Mouse (Mus musculus): Measurements from ENCODE around the gene Cbx5.

Gene Cbx5

DNA sequence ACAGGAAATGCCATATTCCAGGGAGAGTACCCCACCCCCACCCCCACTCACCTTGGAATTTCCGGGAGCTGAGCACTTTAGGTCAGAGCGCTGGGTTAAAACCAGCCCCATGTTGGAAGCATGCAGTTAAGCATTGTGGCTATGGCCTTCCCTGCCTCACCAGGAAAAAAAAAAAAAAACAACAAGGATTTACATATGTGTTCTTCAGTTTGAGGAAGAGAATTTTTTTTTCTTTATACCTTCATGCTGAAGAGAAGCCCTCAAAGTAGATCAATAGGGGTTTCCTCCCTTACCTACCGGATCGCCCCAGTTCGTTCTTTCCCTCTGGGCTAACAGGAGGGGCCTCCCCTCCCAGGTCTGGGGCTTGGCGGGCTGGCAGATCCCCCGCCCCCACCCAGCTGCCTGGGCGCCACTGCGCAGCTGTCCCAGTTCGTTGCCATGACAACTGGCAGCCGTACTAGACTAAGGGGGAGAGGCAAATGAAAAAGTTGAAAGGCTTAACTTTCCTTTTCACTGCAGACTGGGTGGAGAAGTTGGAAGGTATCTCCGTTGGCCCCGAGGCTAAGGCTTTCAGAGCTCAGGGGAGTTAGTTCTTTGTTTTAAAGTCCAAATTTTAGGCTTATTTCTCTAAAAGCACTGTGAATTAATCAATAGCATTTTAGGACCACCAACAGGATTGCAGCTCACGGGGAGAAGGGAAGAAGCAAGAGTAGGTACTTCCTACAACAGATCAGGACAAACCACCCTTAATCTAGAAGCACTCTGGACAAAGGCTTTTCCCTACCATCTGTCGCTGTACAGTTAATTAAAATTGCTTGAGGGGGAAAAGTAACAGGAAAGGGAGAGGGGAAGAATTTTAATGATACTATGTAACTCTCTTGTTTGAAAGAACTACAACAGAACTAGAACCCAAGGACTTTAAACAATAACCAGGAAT, 24.4 kb downstream of the Cbx5 start:
- peak; percentile 95 for DNase-seq

DNA sequence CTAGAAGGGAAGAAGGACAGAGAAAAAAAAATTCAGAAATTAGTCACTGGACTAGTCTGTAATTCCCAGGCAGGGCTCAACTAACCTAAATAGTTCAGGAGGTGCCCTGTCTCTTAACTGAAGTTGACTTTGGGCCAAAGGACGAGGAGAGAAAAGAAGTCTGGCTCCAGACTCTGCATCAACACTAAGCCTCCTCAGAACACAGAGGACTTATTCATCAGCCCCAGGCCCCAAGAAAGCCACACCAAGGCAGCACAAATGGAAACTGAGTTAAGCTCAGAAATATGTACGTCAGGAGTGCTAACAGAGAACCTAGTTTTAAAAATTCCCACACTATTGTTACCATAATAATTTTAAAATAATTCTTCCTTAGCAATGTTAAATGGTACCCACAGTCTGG, 25.5 kb downstream of the Cbx5 start:
- DNase-seq, result no peak

DNA sequence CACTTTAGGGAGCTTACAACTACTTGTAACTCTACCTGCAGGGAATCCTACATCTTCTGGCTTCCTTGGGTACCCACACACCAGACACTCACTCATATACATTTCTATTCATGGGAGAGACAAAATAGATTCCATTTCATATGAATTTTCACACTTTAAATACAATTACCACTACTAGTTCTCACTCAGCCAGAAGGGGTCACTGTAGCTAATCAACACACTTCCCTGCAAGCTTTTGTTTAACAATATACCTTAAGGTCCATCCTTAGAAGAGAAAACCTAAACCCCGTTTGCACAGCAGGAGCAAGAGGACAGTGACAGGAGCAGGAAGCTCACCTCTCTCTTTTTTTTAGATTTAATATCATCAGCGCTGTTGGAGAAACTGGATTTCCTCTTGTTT, 34.5 kb downstream of the Cbx5 start:
- DNase-seq, result peak; percentile 28

DNA sequence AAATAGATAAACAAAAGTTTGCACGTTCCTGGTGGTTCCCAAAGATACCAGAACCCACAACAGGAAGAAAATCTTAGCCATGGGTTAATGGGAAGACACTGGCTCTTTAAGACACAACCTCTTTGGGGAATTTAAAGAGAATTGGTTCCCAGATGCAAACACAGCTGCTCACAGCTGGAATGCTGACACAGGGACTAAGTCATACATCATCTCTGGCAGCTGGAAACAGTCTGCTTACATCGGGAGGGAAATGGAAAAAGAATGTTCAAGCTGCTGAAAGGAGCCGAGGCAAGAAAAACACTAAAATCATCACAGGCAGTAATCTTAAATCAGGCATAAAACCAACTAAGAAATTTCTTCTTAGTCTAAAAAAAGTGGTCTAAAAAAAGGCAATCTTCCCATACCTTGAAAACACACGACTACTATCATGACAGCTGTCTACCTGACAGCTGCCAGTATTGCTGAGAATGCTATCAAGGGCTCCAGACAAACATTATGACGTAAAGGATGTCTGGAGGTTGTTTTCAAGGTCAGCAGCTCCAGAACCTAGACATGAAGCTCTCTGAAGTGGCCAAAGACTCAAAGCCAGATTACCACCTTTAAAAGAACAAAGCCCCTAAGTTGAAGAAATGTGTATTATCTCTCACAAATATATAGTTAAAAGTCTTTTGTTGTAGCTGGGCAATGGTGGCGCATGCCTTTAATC, 37.4 kb downstream of the Cbx5 start:
- DNase-seq, result no peak

DNA sequence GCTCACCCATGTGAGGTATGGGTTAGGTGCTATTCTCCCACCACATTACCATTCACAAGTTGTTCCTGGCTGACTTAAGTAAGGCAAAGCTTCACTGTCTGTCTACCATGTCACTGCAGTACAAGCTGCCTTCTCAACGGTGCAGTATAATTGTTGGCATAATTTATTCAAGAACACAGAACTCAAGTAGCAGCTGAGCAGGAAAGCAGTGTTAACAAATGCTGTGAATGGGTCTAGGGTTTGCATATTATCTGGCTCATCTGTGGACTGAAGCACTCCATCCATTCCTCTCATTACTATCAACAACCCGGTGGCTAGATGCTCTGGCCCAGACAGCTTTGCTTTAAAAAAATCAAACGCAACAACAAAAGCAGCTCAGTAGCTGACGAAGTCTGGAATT, 41.8 kb downstream of the Cbx5 start:
- no peak for DNase-seq

DNA sequence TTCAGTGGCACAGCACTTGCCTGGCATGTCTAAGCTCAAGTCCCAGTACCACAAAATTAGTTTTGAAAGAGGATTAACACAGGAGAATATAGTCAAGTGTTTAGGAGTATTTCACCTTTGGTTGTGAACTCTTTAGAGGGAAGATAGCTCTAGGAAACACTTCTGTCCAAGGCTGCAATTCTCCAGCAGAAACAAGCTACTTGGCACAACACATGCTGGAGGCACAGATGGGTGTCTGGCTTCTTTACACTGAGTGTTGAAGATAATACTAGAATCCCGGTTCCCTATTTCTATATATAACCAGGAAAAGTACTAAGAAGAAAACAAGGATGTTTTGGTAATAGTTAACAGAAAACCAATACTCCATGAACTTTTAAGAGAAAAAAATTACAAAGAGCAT, 42.8 kb downstream of the Cbx5 start:
- no peak for DNase-seq

DNA sequence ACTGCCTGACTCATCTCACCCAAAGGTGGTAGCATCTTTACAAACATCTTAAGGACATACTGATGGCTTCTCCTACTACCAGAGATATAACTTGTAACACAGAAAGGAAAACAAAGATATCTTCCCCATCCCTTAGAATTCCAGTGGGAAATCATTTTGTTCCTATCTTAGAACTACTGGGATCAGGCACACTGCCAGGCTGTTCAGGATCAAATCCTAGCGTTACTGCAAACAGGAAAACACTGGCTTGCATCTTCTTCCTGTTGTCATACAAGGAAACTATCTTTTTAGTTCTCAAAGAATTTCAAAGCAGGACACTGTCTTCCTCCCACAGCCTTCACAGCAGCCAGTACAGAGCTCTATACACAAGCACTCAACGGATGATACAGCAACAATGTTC, 46.0 kb downstream of the Cbx5 start:
- no peak for DNase-seq

DNA sequence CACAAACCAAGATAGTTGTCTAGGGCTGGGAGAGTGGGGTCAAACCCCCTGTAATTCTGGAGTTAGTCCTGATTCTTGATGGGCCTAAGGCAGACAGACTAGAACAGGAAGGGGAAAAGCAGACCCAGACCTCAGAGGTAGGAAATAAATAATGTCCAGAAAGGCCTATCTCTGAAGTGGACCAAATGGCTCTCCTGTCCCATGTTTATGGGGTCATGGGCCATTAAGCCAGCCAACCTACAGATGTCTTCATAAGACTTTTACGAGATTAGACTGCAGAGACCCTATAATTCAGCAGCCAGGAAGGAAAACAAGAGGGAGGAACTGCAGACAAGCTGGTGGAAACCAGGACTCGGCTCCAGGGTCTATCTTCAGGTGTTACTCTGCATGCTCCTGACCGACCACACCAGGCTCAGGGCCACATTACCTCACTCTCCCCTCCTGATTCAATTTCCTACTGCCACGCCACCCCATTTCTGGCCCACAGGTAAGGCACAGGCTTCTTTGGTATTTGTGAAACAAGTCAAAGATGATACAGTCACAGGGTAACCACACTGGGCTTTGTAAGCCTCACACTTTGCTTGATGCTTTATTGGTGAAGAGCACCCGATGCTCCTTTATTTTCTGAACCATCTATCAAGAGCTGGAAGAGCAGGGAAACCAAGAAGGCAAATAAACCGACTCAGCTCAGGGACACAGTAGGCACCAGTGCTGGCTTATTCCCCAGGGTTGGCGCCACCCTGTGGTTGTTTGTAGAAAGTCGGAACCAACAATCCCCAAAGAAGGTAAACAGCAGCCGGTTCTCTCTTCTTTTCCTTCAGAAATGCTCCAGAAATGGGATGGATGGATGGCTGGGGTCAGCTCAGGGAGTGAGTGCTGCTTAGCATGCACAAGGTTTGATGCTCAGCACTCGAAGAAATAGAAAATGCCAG, 48.8 kb downstream of the Cbx5 start:
- DNase-seq, result peak; percentile 45

DNA sequence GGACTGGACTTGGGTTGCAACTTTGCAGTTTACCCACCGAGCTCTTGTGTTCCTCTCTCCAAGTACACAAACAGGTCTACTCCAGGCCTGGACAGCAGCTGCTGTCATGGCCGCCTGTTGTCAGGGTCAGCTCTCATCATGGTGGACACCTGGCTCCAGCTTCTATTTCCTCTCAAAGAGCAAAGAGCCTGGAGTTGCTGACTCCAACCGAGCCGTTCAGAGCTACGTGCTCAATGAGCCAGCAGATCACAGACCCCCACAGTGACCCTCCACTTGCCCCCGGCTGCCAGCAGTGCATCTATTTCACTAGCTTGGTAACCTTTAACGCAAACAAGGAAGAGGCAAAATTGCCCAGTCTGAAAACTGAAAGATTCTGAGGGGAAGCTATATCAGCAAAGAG, 49.5 kb downstream of the Cbx5 start:
- DNase-seq, result no peak

DNA sequence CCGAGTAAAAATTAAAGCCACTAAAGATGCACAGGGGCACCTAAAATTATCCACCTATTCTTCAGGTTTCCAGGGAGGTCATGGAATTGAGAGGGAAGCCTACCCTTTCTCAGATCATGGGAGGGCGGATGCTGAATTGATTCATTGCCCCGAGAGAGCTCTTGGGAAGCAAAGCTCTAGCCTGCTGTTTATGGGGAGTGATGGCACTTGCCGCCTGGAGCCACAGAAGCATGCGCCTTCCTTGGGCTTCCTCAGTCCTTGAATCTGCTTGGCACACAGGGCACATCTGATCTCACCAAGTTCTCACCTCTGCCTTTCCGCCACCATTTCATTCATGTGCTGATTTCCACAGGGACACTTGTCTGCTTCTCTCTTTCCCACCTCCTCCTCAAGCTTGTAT, 51.8 kb downstream of the Cbx5 start:
- DNase-seq, result no peak

DNA sequence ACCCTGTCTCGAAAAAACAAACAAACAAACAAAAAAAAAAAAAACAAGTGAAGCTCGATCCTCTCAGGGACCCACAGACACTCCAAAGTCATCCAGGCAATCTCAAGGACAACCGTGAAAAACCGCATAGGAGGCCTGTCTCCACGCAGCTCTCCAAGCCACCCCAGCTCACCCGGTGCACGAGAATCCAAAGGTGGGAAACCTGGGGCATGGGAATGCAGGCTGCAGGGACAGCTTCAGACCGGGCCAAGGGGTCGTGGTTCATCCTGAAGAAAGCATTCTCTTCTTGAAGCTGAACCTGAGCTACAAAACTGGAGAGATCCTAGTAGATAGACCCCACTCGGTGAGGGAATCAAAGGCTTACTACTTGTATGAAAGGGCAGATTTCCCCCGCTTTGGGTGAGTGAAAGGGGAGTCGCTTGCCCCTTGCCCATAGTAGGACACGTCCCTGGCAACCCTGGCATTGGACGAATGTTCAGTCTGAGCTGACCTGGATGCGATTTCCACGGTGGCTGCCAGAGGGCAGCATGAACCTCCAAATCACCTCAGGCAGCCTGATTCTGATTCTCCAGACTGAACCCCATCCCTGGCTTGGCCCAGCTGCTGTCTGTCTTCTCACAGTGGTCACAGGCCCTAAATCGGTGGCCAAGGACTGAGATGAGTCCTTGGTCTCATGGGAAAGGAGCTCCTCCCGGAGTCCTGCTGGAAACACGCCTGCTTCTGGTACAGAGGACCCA, 54.0 kb downstream of the Cbx5 start:
- peak; percentile 49 for DNase-seq

DNA sequence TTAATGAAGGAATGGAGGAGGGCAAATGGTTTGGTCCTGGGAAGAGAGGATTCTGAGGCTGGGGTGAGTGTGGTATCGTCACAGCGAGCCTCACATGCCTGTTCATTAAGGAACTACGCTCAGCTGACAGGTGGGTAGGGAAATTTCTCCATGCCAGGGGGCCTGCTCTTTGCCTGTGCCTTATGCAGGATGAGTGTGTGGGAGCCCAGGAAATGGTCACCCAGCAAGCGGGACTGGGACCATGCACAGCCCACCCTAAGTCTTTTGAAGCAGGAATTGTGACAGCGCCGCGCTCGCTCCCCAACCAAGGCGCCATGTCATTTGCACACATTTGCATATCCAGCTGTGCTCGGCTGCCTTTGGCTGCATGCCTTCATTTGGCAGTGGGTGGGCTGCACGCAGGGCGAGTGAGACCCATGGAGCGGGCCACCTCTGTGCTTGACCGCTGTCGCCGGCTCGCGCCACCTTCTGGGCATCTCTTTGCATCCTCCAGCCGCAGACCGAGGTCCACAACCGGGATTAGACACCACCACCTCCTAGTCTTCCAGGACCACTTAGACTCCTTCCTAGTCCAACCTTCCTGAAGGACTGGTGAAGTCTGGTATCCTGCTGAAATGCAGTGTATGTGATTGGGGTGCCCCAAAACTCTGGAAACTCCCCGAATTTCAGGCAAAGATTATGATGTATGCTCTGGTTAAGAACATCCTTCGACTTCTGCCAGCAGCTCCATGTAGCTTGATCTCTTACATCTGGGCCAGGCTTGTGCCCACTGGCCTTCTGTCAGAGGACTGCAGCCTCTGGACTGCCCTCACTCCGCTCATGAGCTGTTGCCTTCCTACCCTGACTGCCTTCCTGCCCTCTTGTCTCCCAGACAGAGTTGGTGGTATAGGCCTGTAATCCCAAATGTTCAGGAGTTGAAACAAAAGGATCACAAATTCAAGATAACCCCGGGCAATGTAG, 55.7 kb downstream of the Cbx5 start:
- no peak for DNase-seq

DNA sequence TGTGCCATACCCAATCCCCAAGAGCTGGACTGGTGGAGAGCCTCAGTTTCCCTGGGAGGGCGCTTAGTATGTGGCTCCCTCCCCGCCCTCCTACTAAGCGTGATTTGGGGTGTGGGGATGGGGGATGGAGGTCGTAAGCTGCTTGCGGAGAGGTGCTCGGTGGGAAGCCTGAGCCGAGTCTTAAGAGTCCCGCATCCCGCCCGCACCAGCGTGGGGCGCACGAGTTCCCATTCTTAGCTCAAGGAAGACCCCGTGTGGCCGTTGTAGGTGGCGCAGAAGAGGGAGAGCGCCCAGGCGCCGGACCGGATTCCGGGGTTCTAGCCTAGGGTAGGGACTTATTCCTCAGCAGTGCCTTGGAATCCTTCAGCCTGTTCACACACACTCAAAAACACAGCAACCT, 56.5 kb downstream of the Cbx5 start:
- DNase-seq, result peak; percentile 68

DNA sequence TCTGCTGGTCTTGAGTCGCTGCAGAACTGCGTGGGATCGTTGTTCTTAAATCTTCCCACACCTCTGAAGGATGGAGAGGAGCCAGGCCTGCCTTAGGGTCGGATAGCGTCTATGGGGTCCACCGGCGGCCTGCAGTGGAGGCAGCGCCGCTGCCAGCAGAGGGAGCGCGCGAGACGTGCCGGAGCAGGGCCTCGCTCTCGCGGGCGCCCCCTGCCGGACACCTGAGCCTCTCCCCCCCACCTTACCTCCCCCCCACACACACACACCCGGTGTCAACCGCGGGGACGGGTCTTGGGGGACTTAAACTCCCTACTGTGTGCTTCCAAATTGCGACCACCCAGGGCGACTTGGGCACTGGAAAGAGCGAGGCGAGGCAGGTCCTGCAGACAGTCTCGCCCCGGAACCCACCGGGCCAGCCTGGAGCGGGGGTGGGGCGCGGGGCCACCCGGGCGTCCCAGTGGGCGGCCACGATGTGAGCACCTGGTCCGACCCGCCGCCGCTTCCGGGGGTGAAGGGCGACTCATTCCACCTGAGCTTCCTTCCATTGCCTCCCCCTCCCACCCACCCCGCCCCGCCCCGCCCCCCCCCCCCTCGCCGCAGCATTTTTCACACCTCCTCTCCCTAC, 57.3 kb downstream of the Cbx5 start:
- peak; percentile 89 for DNase-seq

DNA sequence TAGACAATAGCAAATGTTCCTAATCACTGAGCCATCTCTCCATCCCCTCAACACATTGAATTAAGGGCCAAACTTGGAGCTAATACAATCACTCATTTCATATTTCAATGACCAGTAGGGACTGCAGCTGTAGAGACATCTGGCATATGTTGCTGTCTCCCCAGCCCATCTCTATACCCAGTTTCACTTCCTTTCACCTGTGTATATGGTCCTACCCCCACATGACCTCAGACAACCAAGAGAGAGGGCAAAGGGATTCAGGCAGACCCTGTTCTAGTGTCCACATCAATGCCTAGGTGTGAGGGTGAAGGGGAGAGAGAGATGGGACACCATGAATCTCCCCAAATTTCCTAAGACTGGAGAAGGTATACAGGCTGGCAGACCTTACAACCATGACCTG, 59.2 kb downstream of the Cbx5 start:
- DNase-seq, result no peak

DNA sequence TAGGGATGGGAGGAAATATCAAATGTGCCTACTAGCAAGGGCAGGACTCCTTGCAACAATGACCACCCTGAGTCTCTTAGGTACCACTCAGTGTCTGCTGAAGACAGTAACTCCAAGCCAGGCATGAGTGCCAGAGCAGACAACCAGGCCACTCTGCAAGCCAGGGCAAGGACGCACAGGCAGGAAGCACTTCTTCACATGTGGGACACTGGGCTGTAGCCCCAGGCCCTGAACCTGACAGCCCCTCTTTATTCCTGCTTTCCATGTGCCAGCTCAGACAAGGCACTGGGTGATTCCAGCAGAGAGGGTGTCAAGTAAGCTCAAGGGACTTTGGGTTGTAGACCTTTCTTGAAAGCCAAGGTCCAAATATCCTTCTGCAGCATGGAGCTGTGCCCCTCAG, 60.8 kb downstream of the Cbx5 start:
- no peak for DNase-seq

DNA sequence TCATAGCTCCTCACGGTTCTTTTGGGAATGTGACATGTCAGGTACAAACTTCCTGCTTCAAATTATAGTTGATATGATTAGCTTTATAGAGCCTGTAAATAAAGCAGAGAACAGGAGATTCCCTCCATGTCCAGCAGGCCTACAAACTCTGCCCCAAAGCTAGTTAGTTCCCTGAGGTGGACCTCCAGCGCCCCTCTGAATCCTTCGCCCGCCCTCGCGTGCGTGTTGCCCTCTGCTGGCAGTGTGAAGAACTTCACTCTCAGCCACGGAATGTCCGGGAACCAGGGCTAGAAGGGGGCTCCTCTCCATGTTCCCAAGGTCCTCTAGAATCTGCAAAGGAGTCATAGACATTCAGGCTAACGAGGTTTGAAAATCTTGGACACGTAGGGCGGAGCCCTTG, 61.5 kb downstream of the Cbx5 start:
- DNase-seq, result peak; percentile 64

DNA sequence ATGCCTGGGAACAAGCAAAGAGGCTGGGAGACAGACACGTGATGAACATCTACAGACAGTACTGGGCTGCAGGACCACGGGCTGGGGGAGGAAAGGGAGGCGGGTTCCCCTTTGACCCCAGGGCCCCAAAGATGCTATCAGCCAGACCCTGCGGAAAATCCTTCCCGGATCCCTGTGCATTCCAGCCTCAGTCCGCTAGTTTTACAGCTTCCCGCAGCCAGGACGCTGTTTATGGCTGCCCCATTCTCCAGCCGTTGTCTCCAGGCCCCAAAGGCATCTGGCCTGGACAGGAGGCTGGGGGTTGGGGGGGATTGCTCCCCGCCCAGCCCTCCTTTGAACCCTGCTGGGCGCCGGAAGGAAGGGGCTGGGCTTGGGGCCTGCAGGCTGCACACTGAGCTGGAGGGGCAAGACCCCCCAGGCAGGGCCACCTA, 62.0 kb downstream of the Cbx5 start:
- no peak for DNase-seq

DNA sequence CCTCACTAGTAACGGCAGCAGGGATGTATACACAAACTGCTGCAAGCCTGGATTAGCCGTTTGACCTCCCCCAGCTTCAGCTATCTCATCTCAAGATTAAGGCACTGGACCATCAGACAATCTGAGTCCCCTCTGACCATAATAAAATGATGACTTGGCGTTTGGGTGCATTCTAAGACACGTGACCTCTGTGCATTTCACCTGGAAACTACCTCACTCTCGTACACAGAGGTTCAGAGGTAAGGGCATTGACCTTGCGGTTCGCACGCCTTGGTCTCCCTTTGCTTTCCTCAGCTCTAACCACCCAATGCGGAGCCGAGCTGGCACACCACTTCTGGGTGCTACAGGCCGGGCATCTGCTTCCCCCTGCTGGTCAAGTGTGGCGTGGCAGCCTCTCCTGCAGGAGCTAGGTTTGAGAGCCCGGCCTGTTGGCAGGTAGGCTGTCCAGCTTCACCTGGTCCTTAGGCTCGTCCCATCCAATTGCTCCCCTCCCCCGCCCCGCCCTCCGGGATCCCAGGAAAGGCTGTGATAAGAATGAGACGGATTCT, 62.7 kb downstream of the Cbx5 start:
- peak; percentile 91 for DNase-seq

DNA sequence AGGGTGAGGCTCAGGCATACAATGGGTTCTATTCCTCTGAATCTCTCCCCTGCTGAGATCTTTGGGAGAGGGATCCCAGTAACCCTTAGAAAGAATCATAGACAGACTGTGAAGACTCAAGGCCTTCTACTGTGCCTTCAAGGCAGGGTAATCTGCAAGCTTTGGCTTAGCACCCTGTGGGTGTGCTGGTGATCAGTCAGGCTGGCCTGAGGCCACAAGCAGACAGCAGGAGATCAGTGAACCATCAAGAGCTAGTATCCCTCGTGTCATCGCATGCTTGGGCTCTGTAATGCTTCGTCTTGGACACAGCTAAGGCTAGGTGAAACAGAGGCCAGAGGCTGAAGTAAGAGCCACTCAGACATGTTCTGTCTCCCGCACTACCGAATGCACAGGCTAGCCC, 66.4 kb downstream of the Cbx5 start:
- DNase-seq, result no peak
